Mouse (Mus musculus): ENCODE data around the gene Myzap.

Myzap gene

DNA sequence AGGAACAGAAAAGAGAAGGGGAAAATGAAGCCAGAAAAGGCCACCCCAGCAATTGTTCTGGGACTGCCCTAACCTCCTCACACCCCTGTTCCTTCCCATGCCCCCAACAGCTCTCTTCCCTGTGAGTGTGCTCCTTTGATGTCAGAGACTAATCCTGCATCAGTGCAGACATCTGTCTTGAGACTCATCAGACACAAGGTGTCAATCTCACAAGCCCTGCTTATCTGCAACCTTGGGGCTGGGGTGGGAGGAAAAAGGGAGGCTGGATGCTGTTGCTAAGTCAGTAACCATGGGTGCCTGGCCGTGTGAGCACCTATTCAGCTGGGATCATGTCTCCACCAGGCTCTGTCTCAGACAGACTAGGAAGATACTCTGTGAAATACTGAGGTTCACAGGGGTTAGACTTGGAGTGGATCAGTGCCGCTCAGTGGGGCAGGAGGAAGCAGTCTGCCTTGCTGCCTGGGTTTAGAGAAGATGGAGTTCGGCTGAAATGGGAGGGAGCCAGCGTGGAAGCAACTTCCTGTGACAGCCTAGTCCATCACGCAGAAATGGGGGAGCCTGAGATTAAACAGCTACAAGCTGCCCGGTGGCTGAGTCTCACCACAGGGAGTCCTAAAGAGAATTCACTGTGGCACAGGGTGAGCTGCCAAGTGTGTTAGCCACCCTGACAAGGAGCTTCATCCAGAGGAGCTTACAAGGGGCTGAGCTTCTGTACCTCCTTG is 12.9 kb upstream of the Myzap start:
- in situ Hi-C loops (cut with MboI, MseI) = no loop called here

DNA sequence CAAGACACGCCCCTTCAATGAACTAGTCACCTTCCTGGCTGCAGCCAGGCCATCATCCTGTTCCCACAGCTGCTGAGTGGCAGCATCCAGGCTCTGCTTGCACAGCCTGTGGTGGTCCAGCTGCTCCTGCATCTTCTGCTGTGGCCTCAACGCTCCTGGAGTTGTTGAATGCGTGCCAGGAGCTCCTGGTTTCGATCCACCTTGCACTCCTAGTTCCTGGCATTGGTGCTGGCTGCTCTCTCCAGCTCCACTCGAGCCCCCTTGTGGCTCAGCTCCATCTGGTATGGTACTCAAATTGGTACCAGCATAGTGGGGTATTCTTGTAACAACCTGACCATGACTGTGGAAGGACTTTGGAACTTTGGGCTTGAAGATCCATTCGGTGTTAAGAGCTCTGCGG is 7.7 kb upstream of the Myzap start:
- in situ Hi-C loops (cut with MboI, MseI) = loop anchor here (5.0 kb wide), 1 partner anchor 48 kb away; no protein-coding TSS in a partner anchor

DNA sequence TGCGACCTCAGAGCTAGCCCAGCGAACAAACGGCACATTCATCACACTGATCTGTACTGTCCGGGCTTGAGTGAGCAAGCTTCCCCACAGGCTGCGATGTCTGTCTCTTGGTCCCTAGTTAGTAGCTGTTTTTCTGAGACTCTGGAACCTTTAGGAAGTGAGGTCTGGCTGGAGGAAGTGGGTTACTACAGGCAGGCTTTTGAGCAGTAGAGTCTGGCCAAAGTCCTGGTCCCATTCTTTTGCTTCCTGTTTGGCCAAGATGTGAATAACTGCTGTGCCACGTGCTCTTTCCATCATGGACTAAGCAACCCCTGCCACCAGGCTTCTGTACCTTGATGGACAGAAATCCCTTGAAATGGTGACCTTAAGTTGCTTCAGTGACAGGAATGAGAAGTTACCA is 4.7 kb upstream of the Myzap start:
- in situ Hi-C loops (cut with MboI, MseI) = loop anchor here (5.0 kb wide), 1 partner anchor 45 kb away; no protein-coding TSS in a partner anchor

DNA sequence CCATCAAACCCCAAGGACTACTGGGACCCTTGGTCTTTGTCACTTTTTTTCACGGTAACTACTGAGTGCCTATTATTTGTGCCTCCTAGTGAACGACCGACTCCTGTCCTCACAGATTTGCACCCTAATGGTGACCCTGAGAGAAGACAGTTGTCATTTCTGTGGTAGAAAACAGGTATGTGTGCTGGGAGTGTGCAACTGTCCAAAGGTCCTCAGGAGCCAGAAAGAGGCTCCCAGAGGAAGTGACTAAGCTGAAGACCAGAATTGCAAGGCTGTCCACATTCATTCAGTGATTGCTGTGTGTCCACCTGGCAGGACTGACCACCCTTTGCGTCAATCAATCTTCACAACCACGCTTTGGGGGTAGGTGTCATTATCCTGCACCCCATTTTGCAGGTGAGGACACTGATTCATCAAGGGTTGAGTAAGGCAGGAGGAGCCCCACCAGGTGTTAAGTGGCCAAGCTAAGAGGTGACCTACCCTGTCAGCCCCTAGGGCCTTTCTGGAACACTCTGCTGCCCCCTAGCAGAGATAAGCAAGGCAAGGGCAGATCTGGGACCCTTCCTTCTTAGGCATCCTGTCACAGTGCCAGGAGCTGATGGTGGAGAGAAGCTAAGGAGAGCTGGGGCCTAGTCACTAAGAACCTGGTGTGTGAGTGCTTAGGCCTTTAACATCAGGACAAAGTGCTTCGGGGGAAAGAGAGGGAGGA is 571 bp upstream of the Myzap start:
- in situ Hi-C loops (cut with MboI, MseI) = no loop called here

DNA sequence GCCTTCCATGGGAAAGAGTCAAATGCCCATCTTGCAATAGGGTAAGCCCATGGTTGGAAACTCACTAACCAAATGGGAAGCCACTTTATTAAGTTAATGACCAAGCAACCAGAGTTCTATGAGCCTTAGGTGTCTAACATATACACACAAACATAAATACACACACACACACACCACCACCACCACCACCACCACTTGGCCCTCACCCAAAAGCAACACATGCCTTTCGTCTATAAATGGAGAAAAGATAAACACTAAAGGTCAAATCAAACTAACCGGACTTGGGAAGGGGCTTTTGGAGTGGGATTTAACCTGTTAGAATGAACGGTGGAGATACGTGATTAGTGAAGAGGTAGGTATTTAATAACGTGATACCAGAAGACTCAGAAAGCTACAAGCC is 1.1 kb downstream of the Myzap start:
- in situ Hi-C loops (cut with MboI, MseI) = no loop called here

DNA sequence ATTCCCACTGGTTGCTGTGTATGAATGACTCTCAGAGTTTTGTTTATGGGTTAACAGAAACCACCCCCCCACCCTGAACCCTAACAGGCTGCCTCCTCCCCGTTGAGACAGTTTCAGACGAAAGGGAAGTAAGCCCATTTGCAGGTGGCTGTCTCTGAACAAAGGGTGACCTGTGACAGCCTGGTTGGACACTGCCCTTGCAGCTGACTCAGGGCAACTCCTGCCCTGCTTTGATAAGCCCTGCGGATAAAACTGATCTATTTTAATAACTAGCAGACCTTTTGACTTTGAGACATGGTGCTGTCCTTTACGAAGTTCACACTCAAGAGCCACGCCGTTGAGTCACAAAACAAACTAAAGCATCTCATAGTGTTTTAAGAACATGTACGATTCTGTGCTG is 2.4 kb downstream of the Myzap start:
- in situ Hi-C loops (cut with MboI, MseI) = no loop called here

DNA sequence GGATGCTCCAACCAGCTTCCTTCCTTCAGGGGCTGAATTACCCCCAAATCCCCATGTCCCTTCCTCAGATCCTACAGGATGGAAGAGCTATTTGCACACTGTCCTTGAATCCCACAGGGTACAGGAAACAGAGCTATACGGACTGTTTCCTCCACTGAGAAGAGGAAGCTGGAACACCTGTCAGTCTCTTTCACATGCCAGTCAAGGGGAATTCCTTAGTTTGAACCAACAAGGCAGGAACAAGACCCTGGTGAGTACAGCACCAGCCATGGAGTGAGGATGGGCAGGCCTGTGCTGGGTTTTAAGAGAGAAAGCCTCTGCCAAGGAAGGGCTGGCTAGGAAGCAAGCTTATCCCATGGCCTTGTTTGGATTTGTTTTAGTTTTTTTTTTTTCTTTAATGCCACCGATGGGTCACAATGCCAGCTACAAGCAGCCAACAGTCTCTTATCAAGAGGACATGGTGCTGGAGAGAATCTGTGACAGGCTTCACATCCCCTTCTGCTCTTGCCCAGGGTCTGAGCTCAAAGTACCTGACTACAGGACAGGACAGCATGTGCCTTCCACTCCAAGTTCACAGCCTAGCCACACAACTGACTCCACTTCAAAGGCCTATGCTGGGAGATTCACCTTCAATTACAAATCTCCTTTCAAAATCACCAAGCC is 3.1 kb downstream of the Myzap start:
- in situ Hi-C loops (cut with MboI, MseI) = no loop called here

DNA sequence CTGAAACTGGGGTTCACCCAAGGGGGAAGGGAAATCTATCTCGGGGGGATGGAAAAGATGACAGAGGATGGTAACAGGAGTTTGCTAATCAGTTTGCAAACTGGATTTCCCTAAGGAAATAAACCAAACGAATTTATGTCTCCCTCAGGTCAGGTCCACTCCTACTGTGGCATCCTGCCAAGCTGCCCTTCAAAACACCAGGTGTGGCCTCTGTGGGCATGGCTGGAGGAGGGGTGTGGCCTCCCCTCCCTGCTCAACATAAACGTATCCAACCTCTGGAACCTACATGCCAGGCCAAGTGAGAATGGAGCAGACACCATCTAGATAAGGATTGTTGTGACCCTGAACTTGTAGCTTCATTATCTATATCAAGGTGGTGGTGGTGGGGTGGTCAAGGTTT is 5.8 kb downstream of the Myzap start:
- in situ Hi-C loops (cut with MboI, MseI) = no loop called here

DNA sequence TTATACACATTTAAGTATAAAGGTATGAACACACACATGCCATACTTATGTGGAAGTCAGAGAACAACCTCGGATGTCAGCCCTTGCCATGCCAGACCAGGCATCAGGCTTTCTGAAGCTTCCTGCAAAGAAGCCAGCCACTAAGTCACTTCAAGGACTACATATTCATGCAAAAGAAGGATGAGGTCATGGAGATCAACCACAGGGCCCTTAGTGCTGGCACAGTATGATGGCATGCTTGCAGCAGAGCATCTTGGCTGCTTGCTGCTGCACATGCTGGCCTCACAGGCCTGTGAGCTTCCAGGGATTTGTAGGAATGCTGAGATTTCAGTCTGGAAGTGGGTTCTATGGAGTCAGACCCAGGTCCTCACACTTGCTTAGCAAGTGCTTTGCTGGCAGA is 9.4 kb downstream of the Myzap start:
- in situ Hi-C loops (cut with MboI, MseI) = no loop called here

DNA sequence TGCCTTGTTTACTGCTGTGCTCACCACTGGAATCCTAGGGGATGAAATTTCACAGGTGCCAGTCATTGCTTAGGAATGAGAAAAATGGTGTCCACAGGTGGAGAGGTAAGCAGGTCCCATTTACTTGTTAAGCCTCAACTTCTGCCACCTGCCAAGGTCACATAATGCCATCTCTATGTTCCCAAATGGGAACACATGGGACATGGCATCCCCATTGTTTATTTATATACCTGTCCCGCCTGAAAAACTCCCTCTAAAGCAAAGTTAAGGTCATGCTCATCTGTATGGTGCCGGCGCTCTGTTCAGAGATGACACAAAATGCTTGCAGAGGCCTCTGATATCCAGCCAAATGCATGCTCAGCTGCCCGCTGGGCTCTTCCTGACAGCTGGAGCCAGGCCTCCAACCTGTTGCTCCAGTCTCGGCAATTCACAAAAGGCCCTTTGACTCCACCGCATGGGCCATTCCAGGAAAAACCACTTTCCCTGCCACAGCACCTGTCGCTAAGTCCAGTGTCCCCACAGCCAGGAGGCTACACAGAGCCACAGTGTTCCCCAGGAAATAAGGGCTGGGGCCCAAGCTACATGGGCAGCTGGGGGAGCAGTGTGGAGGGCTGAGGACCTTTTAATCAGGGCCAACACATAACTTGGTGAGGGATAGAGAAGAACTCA is 13.1 kb downstream of the Myzap start:
- in situ Hi-C loops (cut with MboI, MseI) = no loop called here

DNA sequence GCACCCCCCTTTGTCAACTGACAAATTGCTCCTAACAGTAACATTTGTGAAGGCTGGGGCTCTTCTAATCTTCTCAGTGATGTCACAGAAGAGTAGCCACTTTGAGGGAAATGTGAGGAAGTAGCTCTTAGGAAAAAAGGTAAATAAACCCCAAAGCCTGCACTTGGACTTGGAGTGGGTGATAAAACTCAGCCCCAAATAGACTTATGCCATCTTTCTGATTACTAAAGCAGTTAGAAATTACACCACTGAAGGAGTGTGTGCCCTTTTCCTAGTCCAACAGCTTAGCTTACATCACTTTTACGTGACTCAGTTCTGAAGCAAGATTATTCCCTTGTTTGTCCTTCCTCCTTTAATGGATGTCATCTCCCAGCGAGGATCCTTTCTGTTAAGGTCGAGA is 17.7 kb downstream of the Myzap start:
- in situ Hi-C loops (cut with MboI, MseI) = no loop called here

DNA sequence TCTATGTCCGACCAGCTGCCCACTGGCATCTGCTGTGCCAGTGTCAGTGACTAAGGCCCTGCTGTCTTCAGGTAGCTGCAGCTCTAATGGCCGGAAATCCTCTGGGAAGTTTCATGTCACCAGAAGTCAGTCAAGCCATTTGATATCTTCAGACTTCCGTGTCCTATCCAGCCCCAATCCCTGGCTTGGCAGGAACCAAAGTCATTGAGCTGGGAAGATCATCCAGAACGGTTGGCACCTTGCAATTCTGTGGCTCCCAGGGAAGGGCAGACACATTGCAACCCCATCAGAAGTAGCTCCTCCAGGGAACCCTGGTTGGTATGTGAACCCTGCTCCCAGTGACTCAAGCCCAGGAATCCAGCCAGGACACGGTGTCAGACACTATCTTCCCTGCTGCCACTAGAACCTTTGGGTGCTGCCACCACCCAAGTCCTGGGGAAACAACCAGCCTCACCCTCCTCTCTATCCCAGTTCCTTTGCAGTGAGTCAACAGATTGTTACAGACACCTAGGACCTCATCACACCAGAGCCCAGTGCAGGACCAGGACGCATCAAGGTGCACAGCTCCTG is 18.3 kb downstream of the Myzap start:
- in situ Hi-C loops (cut with MboI, MseI) = no loop called here

DNA sequence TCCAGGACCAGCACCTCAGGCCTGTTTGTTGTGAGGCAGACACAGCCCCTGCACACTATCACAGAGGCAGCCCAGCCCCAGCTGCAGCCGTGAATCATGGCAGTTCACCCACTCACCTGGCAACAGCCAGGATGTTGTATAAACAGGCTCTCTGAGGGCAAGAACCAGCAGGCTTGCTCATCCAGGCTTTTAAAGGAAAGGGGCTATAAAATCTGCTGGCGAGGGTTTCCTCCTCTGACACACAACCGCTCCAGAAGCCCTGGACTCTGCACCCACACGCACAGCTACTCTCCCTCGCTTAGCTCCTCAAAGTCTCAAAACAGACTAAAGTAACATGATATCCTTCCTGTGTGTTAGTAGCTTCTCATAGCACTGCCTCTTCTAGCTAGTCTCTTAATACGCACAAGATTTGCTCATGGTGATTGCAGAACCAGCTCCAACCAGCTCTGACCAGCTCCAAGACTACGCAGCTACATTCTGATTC is 21.0 kb downstream of the Myzap start:
- in situ Hi-C loops (cut with MboI, MseI) = no loop called here

DNA sequence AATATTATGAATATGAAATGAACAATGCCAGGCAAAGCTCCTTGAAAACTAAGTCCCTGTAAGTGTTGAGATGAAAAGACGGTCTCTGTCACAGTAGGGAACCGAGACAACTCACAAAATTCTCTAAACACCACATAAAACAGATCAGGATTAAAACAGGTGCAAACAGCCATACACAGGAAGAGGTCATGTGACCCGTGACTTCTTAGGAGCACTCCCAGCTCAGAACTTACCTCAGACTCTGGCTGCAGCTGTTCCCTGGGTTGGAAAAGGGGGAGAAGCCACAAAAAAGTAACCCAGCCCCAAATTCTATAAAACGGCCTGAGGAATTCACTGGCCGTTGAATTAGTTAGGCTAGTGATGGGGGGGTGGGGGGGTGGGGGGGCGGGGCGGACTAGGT is 22.0 kb downstream of the Myzap start:
- in situ Hi-C loops (cut with MboI, MseI) = no loop called here

DNA sequence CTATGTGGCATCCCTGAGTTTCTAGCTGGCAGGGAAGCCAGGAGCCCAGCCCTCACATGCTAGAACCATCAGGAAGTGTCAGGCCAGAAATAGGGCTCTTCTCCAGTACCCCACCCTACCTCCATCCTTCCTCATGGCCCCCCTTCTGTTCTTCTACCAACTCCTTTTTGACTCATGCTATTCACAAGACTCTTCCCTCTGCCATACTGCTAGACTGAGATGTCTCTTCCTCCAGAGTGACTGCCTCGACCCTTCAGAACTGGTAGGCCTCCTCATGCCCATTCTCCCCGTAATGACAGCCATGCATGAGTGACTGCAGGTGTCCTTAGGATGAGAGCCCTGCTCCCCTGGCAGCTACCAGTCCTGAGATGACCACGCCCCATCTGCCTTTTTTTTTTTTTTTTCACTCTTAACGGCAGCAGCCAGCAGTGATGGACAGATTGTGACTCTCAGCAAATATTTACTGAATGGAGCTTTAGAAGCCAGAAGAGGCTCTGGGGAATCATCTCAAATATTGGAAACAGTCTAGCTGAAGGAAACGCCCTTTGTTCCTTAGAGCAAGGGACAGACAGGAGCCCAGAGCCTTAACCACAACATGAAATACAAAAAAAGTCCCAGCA is 23.7 kb downstream of the Myzap start:
- in situ Hi-C loops (cut with MboI, MseI) = no loop called here

DNA sequence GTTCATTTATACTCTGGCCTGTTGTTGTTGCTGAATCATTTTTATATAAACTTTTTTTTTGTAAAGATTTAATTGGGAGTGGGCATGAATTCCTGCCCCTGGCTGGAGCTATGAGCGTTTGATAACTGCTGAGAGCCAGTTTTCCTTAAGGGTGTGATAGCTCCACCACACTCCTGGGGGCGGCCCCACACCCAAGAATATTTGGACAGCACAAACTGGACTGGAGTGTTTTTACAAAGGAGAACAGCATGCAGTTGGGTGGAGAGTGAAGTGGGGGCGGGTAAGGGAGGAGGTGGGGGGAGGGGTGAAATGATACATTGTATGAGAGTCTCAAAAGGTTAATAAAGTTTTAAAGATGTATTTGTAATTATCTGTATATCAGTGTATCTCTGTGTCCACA is 24.8 kb downstream of the Myzap start:
- in situ Hi-C loops (cut with MboI, MseI) = no loop called here

DNA sequence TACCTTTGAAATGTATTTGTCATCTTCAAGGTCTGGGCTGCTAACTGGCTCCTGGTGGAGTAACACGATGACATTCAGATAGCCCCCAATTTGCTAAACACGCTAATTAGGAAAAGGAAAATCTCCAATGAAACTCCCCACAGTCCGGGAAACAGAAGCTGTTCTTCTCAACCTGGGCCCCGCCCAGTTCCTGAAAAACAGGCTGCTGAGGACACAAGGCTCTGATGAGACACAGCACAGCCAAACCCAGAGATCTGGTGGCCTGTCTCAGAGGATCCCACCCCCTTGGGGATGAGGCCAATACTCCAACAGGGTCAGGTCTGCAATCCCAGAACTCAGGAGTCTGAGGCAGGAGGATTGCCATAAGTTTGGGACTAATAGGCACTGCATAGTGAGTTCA is 25.4 kb downstream of the Myzap start:
- in situ Hi-C loops (cut with MboI, MseI) = no loop called here

DNA sequence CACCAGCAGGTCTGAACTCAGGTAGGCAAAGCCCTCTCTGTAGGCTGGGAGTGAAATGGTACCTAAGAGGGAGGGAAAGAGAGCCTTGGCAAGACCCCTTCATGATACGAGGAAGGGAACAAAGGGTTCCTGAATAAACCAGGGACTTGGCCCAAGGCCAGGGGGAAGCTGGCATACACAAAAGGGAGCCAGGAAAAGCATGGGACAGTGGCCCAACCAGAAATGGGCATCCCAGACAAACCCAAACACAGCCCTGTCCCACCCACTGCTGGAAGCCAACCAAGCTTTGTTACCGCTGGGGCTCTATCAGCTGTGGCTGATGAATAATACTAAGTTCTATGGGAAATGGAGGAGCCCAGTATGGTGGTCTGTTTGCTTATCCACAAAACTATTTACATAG is 34.4 kb downstream of the Myzap start:
- in situ Hi-C loops (cut with MboI, MseI) = no loop called here

DNA sequence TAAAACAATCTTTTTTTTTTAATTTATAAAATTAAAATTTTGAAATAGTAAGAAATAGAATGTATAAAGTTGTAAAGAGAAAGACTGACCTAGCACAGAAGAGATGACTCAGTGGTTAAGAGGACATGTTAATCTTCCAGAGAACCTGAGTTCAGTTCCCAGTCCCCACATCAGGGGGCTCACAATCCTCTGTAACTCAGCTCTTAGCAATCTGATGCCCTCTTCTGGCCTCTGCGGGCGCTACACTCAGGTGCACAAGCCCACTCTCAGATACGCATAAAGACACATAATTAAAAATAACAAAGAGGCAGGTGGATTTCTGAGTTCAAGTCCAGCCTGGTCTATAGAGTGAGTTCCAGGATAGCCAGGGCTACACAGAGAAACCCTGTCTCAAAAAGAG is 38.2 kb downstream of the Myzap start:
- in situ Hi-C loops (cut with MboI, MseI) = loop anchor here (5.0 kb wide), 1 partner anchor 43 kb away; no protein-coding TSS in a partner anchor

DNA sequence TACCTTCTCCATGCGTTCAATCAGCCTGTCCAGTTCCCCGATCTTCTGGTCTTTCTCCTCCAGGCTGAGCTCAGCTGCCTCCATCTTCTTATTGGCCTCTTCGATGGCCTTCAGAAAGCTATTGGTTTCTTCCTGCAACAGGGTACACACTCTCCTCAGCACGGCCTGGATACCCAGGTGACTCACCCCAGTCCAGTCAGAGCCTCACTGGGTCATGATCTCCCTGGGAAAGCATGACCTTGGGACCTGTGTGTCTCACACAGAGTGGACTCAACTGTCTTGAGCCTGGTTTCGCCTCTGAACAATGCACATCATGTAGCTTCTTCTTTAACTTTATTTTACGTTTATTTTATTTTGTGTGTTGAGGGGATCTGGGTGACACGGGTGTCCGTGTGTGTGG is 42.0 kb downstream of the Myzap start:
- in situ Hi-C loops (cut with MboI, MseI) = loop anchor here (5.0 kb wide), 1 partner anchor 47 kb away; no protein-coding TSS in a partner anchor

DNA sequence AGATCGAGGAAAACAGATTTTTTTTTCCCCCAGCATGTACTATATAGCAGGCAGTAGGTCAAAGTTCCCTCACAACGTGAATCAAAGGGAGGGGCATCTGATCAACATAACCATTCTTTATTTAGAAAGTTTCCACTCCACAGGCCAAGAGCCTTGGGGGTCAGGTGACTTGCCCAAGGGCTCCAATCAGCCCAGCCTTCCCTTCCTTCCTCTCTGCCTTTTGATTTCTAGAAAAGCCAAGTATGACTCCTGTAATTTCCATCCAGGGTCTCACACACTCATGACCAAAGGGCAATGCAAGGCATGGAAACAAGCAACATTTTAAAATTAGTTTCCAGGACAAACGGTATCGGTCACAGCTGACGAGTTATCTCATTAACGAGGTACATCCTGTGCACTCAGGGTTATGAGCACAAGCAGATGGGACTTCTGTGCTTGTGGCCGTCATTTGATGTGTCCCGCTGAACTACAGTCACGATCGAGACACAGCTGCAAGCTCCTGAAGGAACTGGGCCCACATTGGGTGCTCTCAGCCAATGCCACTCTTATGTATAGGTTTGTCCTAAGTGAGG is 44.4 kb downstream of the Myzap start:
- in situ Hi-C loops (cut with MboI, MseI) = loop anchor here (10.0 kb wide), 1 partner anchor 517 kb away; no protein-coding TSS in a partner anchor
